Mouse (Mus musculus): ENCODE measurements around the gene Jakmip3. TPM values are rescaled to one million over a fixed set of nuclear protein-coding genes. Genes with fewer than 3 reads are reported as not detected.

The Jakmip3 gene
- polyA plus RNA-seq, 1 experiment, result 0.09 TPM

GRCm38 (mm10) chr7:139009786-139010502, 69.4 kb downstream of the Jakmip3 start:
- Histone ChIP-seq H3K4me1 (replicated peaks; ENCODE audit: control insufficient read depth, insufficient read depth, low read length) (no peaks in the 10 kb centered on the region), H3K27ac (ENCODE audit: control insufficient read depth, insufficient read depth, low read length) (no peak overlapping the region), H3K36me3 (ENCODE audit: control insufficient read depth, insufficient read depth, low read length) (no peaks in the 10 kb centered on the region), H3K27me3 (ENCODE audit: control insufficient read depth, insufficient read depth, low read length) (no peaks in the 10 kb centered on the region), H3K4me3 (ENCODE audit: control insufficient read depth, insufficient read depth, low read length) (no peak overlapping the region)
- DNase-seq, result no peak
- 63% methylated on average over 7 of the region's 7 CpGs for WGBS
- TF ChIP-seq POLR2A (IDR thresholded peaks at IDR 0.05; ENCODE audit: control insufficient read depth, extremely low read depth, insufficient read depth, low read length, poor library complexity) (no peak), CTCF (IDR thresholded peaks at IDR 0.05; ENCODE audit: borderline replicate concordance, control insufficient read depth, extremely low read depth, insufficient read depth, low read length, poor library complexity) (no peak)

- 42% methylated on average over 3 of the region's 3 CpGs for WGBS
These were observed 70.5 kb downstream of the Jakmip3 start for GRCm38 (mm10) chr7:139011027-139011426.

GRCm38 (mm10) chr7:139011586-139011985, 71.1 kb downstream of the Jakmip3 start:
- 91% methylated on average over 2 of the region's 2 CpGs for WGBS
- TF ChIP-seq CTCF (IDR thresholded peaks at IDR 0.05; ENCODE audit: borderline replicate concordance, control insufficient read depth, extremely low read depth, insufficient read depth, low read length, poor library complexity), result no peak
- TF ChIP-seq POLR2A (IDR thresholded peaks at IDR 0.05; ENCODE audit: control insufficient read depth, extremely low read depth, insufficient read depth, low read length, poor library complexity), result no peak
- no peaks in the 10 kb centered on the region for H3K4me1 ChIP-seq (replicated peaks; ENCODE audit: control insufficient read depth, insufficient read depth, low read length)
- no peak for DNase-seq
- no peak overlapping the region for H3K4me3 ChIP-seq (ENCODE audit: control insufficient read depth, insufficient read depth, low read length)
- no peaks in the 10 kb centered on the region for H3K36me3 ChIP-seq (ENCODE audit: control insufficient read depth, insufficient read depth, low read length)
- H3K27me3 ChIP-seq (ENCODE audit: control insufficient read depth, insufficient read depth, low read length), result no peaks in the 10 kb centered on the region
- no peak overlapping the region for H3K27ac ChIP-seq (ENCODE audit: control insufficient read depth, insufficient read depth, low read length)

More at GRCm38 (mm10) chr7:139011027-139011426, 70.5 kb downstream of the Jakmip3 start:
- no peaks in the 10 kb centered on the region for H3K36me3 ChIP-seq (ENCODE audit: control insufficient read depth, insufficient read depth, low read length)
- H3K27me3 ChIP-seq (ENCODE audit: control insufficient read depth, insufficient read depth, low read length), result no peaks in the 10 kb centered on the region
- H3K4me3 ChIP-seq (ENCODE audit: control insufficient read depth, insufficient read depth, low read length), result no peak overlapping the region
- no peaks in the 10 kb centered on the region for H3K4me1 ChIP-seq (replicated peaks; ENCODE audit: control insufficient read depth, insufficient read depth, low read length)
- peak; percentile 58 for DNase-seq
- TF ChIP-seq POLR2A (IDR thresholded peaks at IDR 0.05; ENCODE audit: control insufficient read depth, extremely low read depth, insufficient read depth, low read length, poor library complexity) (no peak), CTCF (IDR thresholded peaks at IDR 0.05; ENCODE audit: borderline replicate concordance, control insufficient read depth, extremely low read depth, insufficient read depth, low read length, poor library complexity) (peak; percentile 70; the same call in 1 of the 2 replicates)
- no peak overlapping the region for H3K27ac ChIP-seq (ENCODE audit: control insufficient read depth, insufficient read depth, low read length)

GRCm38 (mm10) chr7:139012767-139013369, 72.3 kb downstream of the Jakmip3 start:
- no peak overlapping the region for H3K4me3 ChIP-seq (ENCODE audit: control insufficient read depth, insufficient read depth, low read length)
- no peak for TF ChIP-seq CTCF (IDR thresholded peaks at IDR 0.05; ENCODE audit: borderline replicate concordance, control insufficient read depth, extremely low read depth, insufficient read depth, low read length, poor library complexity)
- TF ChIP-seq POLR2A (IDR thresholded peaks at IDR 0.05; ENCODE audit: control insufficient read depth, extremely low read depth, insufficient read depth, low read length, poor library complexity), result no peak
- H3K4me1 ChIP-seq (replicated peaks; ENCODE audit: control insufficient read depth, insufficient read depth, low read length), result no peaks in the 10 kb centered on the region
- H3K36me3 ChIP-seq (ENCODE audit: control insufficient read depth, insufficient read depth, low read length), result no peaks in the 10 kb centered on the region
- 89% methylated on average over 6 of the region's 6 CpGs for WGBS
- no peak overlapping the region for H3K27ac ChIP-seq (ENCODE audit: control insufficient read depth, insufficient read depth, low read length)
- no peak for DNase-seq
- no peaks in the 10 kb centered on the region for H3K27me3 ChIP-seq (ENCODE audit: control insufficient read depth, insufficient read depth, low read length)

- no peak for TF ChIP-seq POLR2A (IDR thresholded peaks at IDR 0.05; ENCODE audit: control insufficient read depth, extremely low read depth, insufficient read depth, low read length, poor library complexity)
- TF ChIP-seq CTCF (IDR thresholded peaks at IDR 0.05; ENCODE audit: borderline replicate concordance, control insufficient read depth, extremely low read depth, insufficient read depth, low read length, poor library complexity), result no peak
- H3K27me3 ChIP-seq (ENCODE audit: control insufficient read depth, insufficient read depth, low read length), result no peaks in the 10 kb centered on the region
- H3K4me1 ChIP-seq (replicated peaks; ENCODE audit: control insufficient read depth, insufficient read depth, low read length), result no peaks in the 10 kb centered on the region
- whole genome bisulfite sequencing, result 73% methylated on average over 6 of the region's 6 CpGs
- H3K36me3 ChIP-seq (ENCODE audit: control insufficient read depth, insufficient read depth, low read length), result no peaks in the 10 kb centered on the region
- H3K27ac ChIP-seq (ENCODE audit: control insufficient read depth, insufficient read depth, low read length), result no peak overlapping the region
- no peak for DNase-seq
- no peak overlapping the region for H3K4me3 ChIP-seq (ENCODE audit: control insufficient read depth, insufficient read depth, low read length)
These were observed 74.6 kb downstream of the Jakmip3 start for GRCm38 (mm10) chr7:139015143-139015542.

- Histone ChIP-seq H3K4me3 (ENCODE audit: control insufficient read depth, insufficient read depth, low read length) (no peak overlapping the region), H3K36me3 (ENCODE audit: control insufficient read depth, insufficient read depth, low read length) (no peaks in the 10 kb centered on the region), H3K27ac (ENCODE audit: control insufficient read depth, insufficient read depth, low read length) (no peak overlapping the region), H3K4me1 (replicated peaks; ENCODE audit: control insufficient read depth, insufficient read depth, low read length) (no peaks in the 10 kb centered on the region), H3K27me3 (ENCODE audit: control insufficient read depth, insufficient read depth, low read length) (no peaks in the 10 kb centered on the region)
- no peak for DNase-seq
- 79% methylated on average over 11 of the region's 11 CpGs for WGBS
- no peak for TF ChIP-seq CTCF (IDR thresholded peaks at IDR 0.05; ENCODE audit: borderline replicate concordance, control insufficient read depth, extremely low read depth, insufficient read depth, low read length, poor library complexity)
- no peak for TF ChIP-seq POLR2A (IDR thresholded peaks at IDR 0.05; ENCODE audit: control insufficient read depth, extremely low read depth, insufficient read depth, low read length, poor library complexity)
These were observed 75.8 kb downstream of the Jakmip3 start for GRCm38 (mm10) chr7:139016288-139016687.

All from thymus, adult 2 months (tissue).